In genomic region chr12:71863846-71864543, GRCm38 (mm10) we compare ENCODE assay signal across 9 mouse cellular contexts. TPM values are rescaled to one million over a fixed set of nuclear protein-coding genes. Genes with fewer than 3 reads are reported as not detected.
DNase-seq lines count a peak whose midpoint lies in the region; ATAC-seq and TF ChIP-seq lines count a peak whose summit lies in the region.
"Had no signal": no experiment of that assay in that cellular context is flagged by ENCODE, and none has a peak within 500 bp of the region (broad histone marks: within the 10 kb centered on the region; RNA-seq: fewer than 3 reads in every experiment).

No protein-coding gene starts in this region.

- H3K4me2 ChIP-seq in heart, embryonic 12.5 days, result peak overlapping the region; percentile 45
- H3K4me2 ChIP-seq in limb, embryonic 11.5 days (ENCODE audit: low read depth, severe bottlenecking), result no peak overlapping the region
- no peak overlapping the region for H3K4me2 ChIP-seq in forebrain, embryonic 12.5 days

- no peak for TF ChIP-seq CTCF in thymus, adult 2 months (IDR thresholded peaks at IDR 0.05; ENCODE audit: borderline replicate concordance, control insufficient read depth, extremely low read depth, insufficient read depth, low read length, poor library complexity)

- no peak for TF ChIP-seq POLR2A in thymus, adult 2 months (IDR thresholded peaks at IDR 0.05; ENCODE audit: control insufficient read depth, extremely low read depth, insufficient read depth, low read length, poor library complexity)

- no peaks in the 10 kb centered on the region for H3K27me3 ChIP-seq in heart, embryonic 12.5 days (replicated peaks)
- H3K27me3 ChIP-seq in limb, embryonic 11.5 days (ENCODE audit: control insufficient read depth, insufficient read depth, low read length), result no peaks in the 10 kb centered on the region
- H3K27me3 ChIP-seq in thymus, adult 2 months (ENCODE audit: control insufficient read depth, insufficient read depth, low read length), result no peaks in the 10 kb centered on the region
- no peaks in the 10 kb centered on the region for H3K27me3 ChIP-seq in forebrain, embryonic 12.5 days

- no peaks in the 10 kb centered on the region for H3K9me3 ChIP-seq in heart, embryonic 12.5 days (replicated peaks)
- H3K9me3 ChIP-seq in limb, embryonic 11.5 days (ENCODE audit: control insufficient read depth, low read length), result no peaks in the 10 kb centered on the region
- H3K9me3 ChIP-seq in forebrain, embryonic 12.5 days, result no peaks in the 10 kb centered on the region

- peak; percentile 57 for DNase-seq in NIH3T3 (ENCODE audit: low read depth)
- peak; percentile 58 for DNase-seq in embryo, embryonic 10.5 days (ENCODE audit: low spot score)
- peak; percentile 48 for DNase-seq in limb, embryonic 11.5 days (ENCODE audit: low spot score)
- no peak for DNase-seq in right cerebral cortex, adult 18-20 months
- DNase-seq in left cerebral cortex, adult 18-20 months (ENCODE audit: low spot score in 2 of 2), result no peak
- DNase-seq in thymus, adult 2 months, result no peak

- peak overlapping the region; percentile 86 for H3K27ac ChIP-seq in heart, embryonic 12.5 days (ENCODE audit: poor library complexity, severe bottlenecking)
- H3K27ac ChIP-seq in limb, embryonic 11.5 days (replicated peaks; ENCODE audit: low read depth, low read length), result no peak overlapping the region; the same call in 1 of the 2 replicates
- no peak overlapping the region for H3K27ac ChIP-seq in thymus, adult 2 months (ENCODE audit: control insufficient read depth, insufficient read depth, low read length)
- no peak overlapping the region for H3K27ac ChIP-seq in forebrain, embryonic 12.5 days

- H3K4me3 ChIP-seq in heart, embryonic 12.5 days, result no peak overlapping the region
- H3K4me3 ChIP-seq in limb, embryonic 11.5 days (ENCODE audit: low read depth, low read length), result no peak overlapping the region
- no peak overlapping the region for H3K4me3 ChIP-seq in thymus, adult 2 months (ENCODE audit: control insufficient read depth, insufficient read depth, low read length)
- no peak overlapping the region for H3K4me3 ChIP-seq in forebrain, embryonic 12.5 days (replicated peaks)
- H3K4me3 ChIP-seq: myocyte had no signal

- peak; percentile 54; the same call in 1 of the 2 replicates for ATAC-seq in heart, embryonic 12.5 days (ENCODE audit: insufficient number of reproducible peaks, low FRiP score)
- ATAC-seq in limb, embryonic 11.5 days (ENCODE audit: insufficient number of reproducible peaks, low FRiP score, low TSS enrichment, low read depth), result peak; percentile 59; the same call in 1 of the 2 replicates
- ATAC-seq in forebrain, embryonic 12.5 days (ENCODE audit: low FRiP score), result no peak

- peaks cover 18% of the 10 kb centered on the region for H3K36me3 ChIP-seq in heart, embryonic 12.5 days
- no peaks in the 10 kb centered on the region for H3K36me3 ChIP-seq in limb, embryonic 11.5 days (ENCODE audit: control insufficient read depth, insufficient read depth, low read length)
- no peaks in the 10 kb centered on the region for H3K36me3 ChIP-seq in thymus, adult 2 months (ENCODE audit: control insufficient read depth, insufficient read depth, low read length)
- H3K36me3 ChIP-seq in forebrain, embryonic 12.5 days (replicated peaks), result no peaks in the 10 kb centered on the region

- 26% methylated on average over 10 of the region's 10 CpGs for WGBS in heart, embryonic 12.5 days
- WGBS in limb, embryonic 11.5 days, result 56% methylated on average over 10 of the region's 10 CpGs
- WGBS in thymus, adult 2 months, result 73% methylated on average over 10 of the region's 10 CpGs
- WGBS in forebrain, embryonic 12.5 days, result 73% methylated on average over 10 of the region's 10 CpGs

- peaks cover 85% of the 10 kb centered on the region for H3K4me1 ChIP-seq in heart, embryonic 12.5 days (replicated peaks)
- H3K4me1 ChIP-seq in limb, embryonic 11.5 days (ENCODE audit: control insufficient read depth, insufficient read depth, low read length), result peaks cover 29% of the 10 kb centered on the region
- no peaks in the 10 kb centered on the region for H3K4me1 ChIP-seq in thymus, adult 2 months (replicated peaks; ENCODE audit: control insufficient read depth, insufficient read depth, low read length)
- peaks cover 17% of the 10 kb centered on the region for H3K4me1 ChIP-seq in forebrain, embryonic 12.5 days

- H3K9ac ChIP-seq in heart, embryonic 12.5 days, result no peak overlapping the region
- no peak overlapping the region for H3K9ac ChIP-seq in limb, embryonic 11.5 days (ENCODE audit: low read length)
- no peak overlapping the region for H3K9ac ChIP-seq in forebrain, embryonic 12.5 days

RNA-seq across cellular contexts. Expression of gene Daam1, which starts 33.1 kb away (rescaled TPM):
- 23.1 and 23.3 TPM in 2 replicates for polyA plus RNA-seq in heart, embryonic 12.5 days (2016; fragmentation: Nextera tagmentation; extraction: Ambion mirVana)
- 8.5 and 9.0 TPM in 2 replicates for polyA plus RNA-seq in limb, embryonic 11.5 days (2014; fragmentation: Nextera tagmentation; extraction: Ambion mirVana)
- total RNA-seq in left cerebral cortex, adult 18-20 months (2021), result 10 to 100 TPM; 47.7 to 49.6 TPM
- 2.8 and 3.4 TPM in 2 replicates for polyA plus RNA-seq in thymus, adult 2 months (2012; rRNA removed)
- 17.0 and 18.2 TPM in 2 replicates for polyA plus RNA-seq in forebrain, embryonic 12.5 days (2016; fragmentation: Nextera tagmentation; extraction: Ambion mirVana)

Comparison
In these comparisons a context has a peak if more than half of its experiments do, and no peak if none do; other contexts are left out.
1. DNase-seq: peak in NIH3T3 (single experiment), embryo, embryonic 10.5 days (single experiment) and limb, embryonic 11.5 days (single experiment); none in right cerebral cortex, adult 18-20 months (single experiment), left cerebral cortex, adult 18-20 months (0 of 2) and thymus, adult 2 months (single experiment).